ENCODE assay signal across 8 mouse cellular contexts in the genomic region with DNA sequence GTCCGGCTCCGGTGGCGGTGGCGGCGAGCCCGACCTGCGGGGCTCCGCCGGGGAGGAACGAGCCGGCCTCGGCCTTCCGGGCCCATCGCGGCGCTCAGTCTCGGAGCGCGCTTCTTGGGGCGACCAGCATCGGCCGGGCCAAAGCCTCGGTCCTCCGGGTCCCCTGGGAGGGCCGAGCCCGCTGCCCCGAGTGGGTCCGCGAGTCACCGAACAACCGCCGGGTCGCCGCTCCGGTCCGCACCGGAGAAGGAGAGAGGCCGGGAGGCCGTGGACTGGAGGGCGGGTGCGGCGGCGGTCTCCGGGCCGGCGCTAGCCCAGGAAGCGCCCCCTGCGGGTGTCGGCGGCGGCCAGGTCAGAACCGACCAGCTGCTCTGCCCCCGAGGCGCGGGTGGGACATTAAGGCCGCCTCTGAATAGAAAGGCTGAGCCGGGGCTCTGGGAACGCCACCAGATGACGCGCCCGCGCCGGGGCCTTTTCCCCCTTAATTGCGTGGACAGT. TPM values are rescaled to one million over a fixed set of nuclear protein-coding genes. Genes with fewer than 3 reads are reported as not detected.
A peak's percentile ranks its signal among the peaks of the same experiment; 100 is the strongest.
DNase-seq lines count a peak whose midpoint lies in the region; ATAC-seq and TF ChIP-seq lines count a peak whose summit lies in the region.

No protein-coding gene starts in this region.

- H3K27ac ChIP-seq in layer of hippocampus, adult 2 months: no peak overlapping the region
- no peak overlapping the region for H3K27ac ChIP-seq in brown adipose tissue, adult 24 weeks (replicated peaks; ENCODE audit: low read depth, low read length)
- H3K27ac ChIP-seq in heart, embryonic 14.5 days (replicated peaks in 1 of 2; ENCODE audit: control insufficient read depth in 1 of 2, insufficient read depth in 1 of 2, low read depth in 2 of 2, low read length in 2 of 2): no peak overlapping the region
- no peak overlapping the region for H3K27ac ChIP-seq in limb, embryonic 14.5 days (replicated peaks; ENCODE audit: low read depth, low read length)
- H3K27ac ChIP-seq in olfactory bulb, adult 2 months (ENCODE audit: insufficient read depth, low read depth, low read length): no peak overlapping the region

- H3K4me1 ChIP-seq in brown adipose tissue, adult 24 weeks (ENCODE audit: control insufficient read depth, insufficient read depth, insufficient read length, low read length): peaks cover 2% of the 10 kb centered on the region
- H3K4me1 ChIP-seq in heart, embryonic 14.5 days (ENCODE audit: control insufficient read depth in 2 of 2, insufficient read depth in 2 of 2, low read length in 2 of 2): peaks cover 0 to 10% of the 10 kb centered on the region in 2 experiments; a peak in 1 of 4 replicates
- peaks cover 6% of the 10 kb centered on the region; the same call in 1 of the 2 replicates for H3K4me1 ChIP-seq in limb, embryonic 14.5 days (ENCODE audit: control insufficient read depth, insufficient read depth, low read length)
- peaks cover 8% of the 10 kb centered on the region for H3K4me1 ChIP-seq in olfactory bulb, adult 2 months (ENCODE audit: control insufficient read depth, insufficient read depth, low read length)

- H3K9me3 ChIP-seq in heart, embryonic 14.5 days (ENCODE audit: control insufficient read depth, low read length): no peaks in the 10 kb centered on the region
- no peaks in the 10 kb centered on the region for H3K9me3 ChIP-seq in limb, embryonic 14.5 days (ENCODE audit: control insufficient read depth, low read length)

- H3K4me2 ChIP-seq in heart, embryonic 14.5 days (ENCODE audit: low read length): peak overlapping the region; percentile 95
- peak overlapping the region; percentile 86 for H3K4me2 ChIP-seq in limb, embryonic 14.5 days (replicated peaks; ENCODE audit: low read depth, low read length, severe bottlenecking)

- peak overlapping the region; percentile 34 for H3K9ac ChIP-seq in heart, embryonic 14.5 days (ENCODE audit: low read length)
- H3K9ac ChIP-seq in limb, embryonic 14.5 days (ENCODE audit: low read depth, low read length, severe bottlenecking): peak overlapping the region; percentile 17; the same call in 1 of the 2 replicates

- WGBS in heart, embryonic 14.5 days: under 1% methylated on average over 55 of the region's 64 CpGs
- under 1% methylated on average over 25 of the region's 64 CpGs for WGBS in limb, embryonic 14.5 days
- WGBS in olfactory bulb, adult 2 months: under 1% methylated on average over 64 of the region's 64 CpGs

- no peak for DNase-seq in layer of hippocampus, adult 2 months (ENCODE audit: low spot score in 2 of 2)
- DNase-seq in layer of hippocampus, postnatal 36 days: no peak
- no peak for DNase-seq in limb, embryonic 14.5 days (ENCODE audit: low spot score)
- DNase-seq in spleen, postnatal 14 days (ENCODE audit: low spot score in 2 of 2): no peak
- no peak for DNase-seq in right cerebral cortex, postnatal 36 days (ENCODE audit: low spot score in 2 of 2)

- no peak for ATAC-seq in heart, embryonic 14.5 days (ENCODE audit: insufficient number of reproducible peaks, insufficient read depth, low FRiP score, low read depth)
- ATAC-seq in limb, embryonic 14.5 days (ENCODE audit: low FRiP score, low read depth): peak; percentile 4; the same call in 1 of the 2 replicates

- no peaks in the 10 kb centered on the region for H3K36me3 ChIP-seq in heart, embryonic 14.5 days (ENCODE audit: control insufficient read depth, insufficient read depth, low read length)
- no peaks in the 10 kb centered on the region for H3K36me3 ChIP-seq in limb, embryonic 14.5 days (ENCODE audit: control insufficient read depth, insufficient read depth, low read length)

- peaks cover 98% of the 10 kb centered on the region for H3K27me3 ChIP-seq in heart, embryonic 14.5 days (ENCODE audit: control insufficient read depth, insufficient read depth, low read length)
- peaks cover 95% of the 10 kb centered on the region for H3K27me3 ChIP-seq in limb, embryonic 14.5 days (ENCODE audit: control insufficient read depth, insufficient read depth, low read length)

- peak overlapping the region; percentile 41 for H3K4me3 ChIP-seq in layer of hippocampus, adult 2 months
- H3K4me3 ChIP-seq in brown adipose tissue, adult 24 weeks (ENCODE audit: insufficient read depth, low read depth, low read length): peak overlapping the region; percentile 52
- peak overlapping the region; percentile 48 to 58 for H3K4me3 ChIP-seq in heart, embryonic 14.5 days (ENCODE audit: control insufficient read depth in 1 of 2, insufficient read depth in 1 of 2, low read depth in 1 of 2, low read length in 2 of 2)
- H3K4me3 ChIP-seq in limb, embryonic 14.5 days (replicated peaks; ENCODE audit: low read length): peak overlapping the region; percentile 45
- peak overlapping the region; percentile 6 for H3K4me3 ChIP-seq in olfactory bulb, adult 2 months (ENCODE audit: insufficient read depth, low read depth, low read length)

- peak; percentile 17; the same call in 1 of the 2 replicates for TF ChIP-seq CTCF in layer of hippocampus, adult 2 months (conservative IDR thresholded peaks at IDR 0.05)
- no peak for TF ChIP-seq CTCF in olfactory bulb, adult 2 months (IDR thresholded peaks at IDR 0.05; ENCODE audit: insufficient read depth, low read depth, low read length)

- TF ChIP-seq POLR2A in limb, embryonic 14.5 days (IDR thresholded peaks at IDR 0.05; ENCODE audit: borderline replicate concordance, extremely low read depth, insufficient read depth, insufficient read length): no peak
- TF ChIP-seq POLR2A in olfactory bulb, adult 2 months (IDR thresholded peaks at IDR 0.05; ENCODE audit: insufficient read depth, low read depth, low read length): no peak

RNA-seq across cellular contexts. Expression of a gene that starts 3.0 kb away (rescaled TPM):
- total RNA-seq in layer of hippocampus, adult 2 months (2021): not detected
- not detected for total RNA-seq in layer of hippocampus, postnatal 36 days (2021)
- polyA plus RNA-seq in brown adipose tissue, adult 24 weeks (2012; ENCODE audit: insufficient read depth, insufficient read length, missing spikeins): not detected in 2 replicates
- polyA plus RNA-seq in heart, embryonic 14.5 days (2014; fragmentation: Nextera tagmentation; extraction: Ambion mirVana): not detected in 2 replicates
- polyA plus RNA-seq in limb, embryonic 14.5 days (2012; rRNA removed): not detected in 2 replicates
- not detected in 2 replicates for polyA plus RNA-seq in limb, embryonic 14.5 days (2014; fragmentation: Nextera tagmentation; extraction: Ambion mirVana)
- polyA plus RNA-seq in olfactory bulb, adult 2 months (2012; ENCODE audit: insufficient read depth, insufficient read length, low replicate concordance, missing spikeins): not detected in 2 replicates

RNA-seq across cellular contexts. Expression of a gene that starts 38.7 kb away (rescaled TPM):
- total RNA-seq in layer of hippocampus, adult 2 months (2021): 10 to 100 TPM; 35.2 to 37.9 TPM
- total RNA-seq in layer of hippocampus, postnatal 36 days (2021): 10 to 100 TPM; 39.3 to 42.2 TPM
- polyA plus RNA-seq in brown adipose tissue, adult 24 weeks (2012; ENCODE audit: insufficient read depth, insufficient read length, missing spikeins): 25.5 and 30.2 TPM in 2 replicates
- polyA plus RNA-seq in heart, embryonic 14.5 days (2014; fragmentation: Nextera tagmentation; extraction: Ambion mirVana): 24.2 and 29.5 TPM in 2 replicates
- 17.1 and 18.0 TPM in 2 replicates for polyA plus RNA-seq in limb, embryonic 14.5 days (2012; rRNA removed)
- polyA plus RNA-seq in limb, embryonic 14.5 days (2014; fragmentation: Nextera tagmentation; extraction: Ambion mirVana): 34.7 and 41.1 TPM in 2 replicates
- not detected in 2 replicates for polyA plus RNA-seq in olfactory bulb, adult 2 months (2012; ENCODE audit: insufficient read depth, insufficient read length, low replicate concordance, missing spikeins)
